Mouse (Mus musculus): ENCODE measurements around the gene Fam186b.

Fam186b gene

GRCm38 (mm10) chr15:99222794-99223584, 72.7 kb downstream of the Fam186b start:
- DNase-seq: no peak

GRCm38 (mm10) chr15:99221315-99221952, 74.3 kb downstream of the Fam186b start:
- DNase-seq: no peak

Data from kidney, adult 11 months (tissue).